In the genomic region with DNA sequence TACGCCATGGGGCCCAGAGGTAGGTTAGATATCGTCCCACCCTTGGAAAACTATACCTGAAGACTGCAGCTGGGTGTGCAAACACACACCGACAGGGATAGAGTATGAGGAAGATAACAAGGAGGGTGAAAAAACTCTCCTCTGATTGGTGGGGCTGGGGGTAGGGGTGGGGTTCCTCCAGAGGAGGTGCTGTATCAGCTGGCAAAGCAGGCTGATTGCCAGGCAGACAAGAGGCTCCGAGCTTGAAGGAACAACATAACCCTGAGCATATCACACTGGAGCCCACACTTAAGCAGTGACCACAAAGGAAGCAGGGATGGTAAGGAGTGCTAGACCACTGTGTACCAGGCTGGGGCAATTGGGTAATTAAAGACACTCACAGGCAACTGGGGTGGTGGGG, we compare ENCODE assay signal across 25 mouse cellular contexts. TPM values are rescaled to one million over a fixed set of nuclear protein-coding genes. Genes with fewer than 3 reads are reported as not detected.
DNase-seq lines count a peak whose midpoint lies in the region; ATAC-seq and TF ChIP-seq lines count a peak whose summit lies in the region.
"Had no signal": no experiment of that assay in that cellular context is flagged by ENCODE, and none has a peak within 500 bp of the region (broad histone marks: within the 10 kb centered on the region; RNA-seq: fewer than 3 reads in every experiment).

No protein-coding gene starts in this region.

- no peak overlapping the region for H3K4me3 ChIP-seq in intestine, postnatal 0 days (ENCODE audit: low read depth, low read length)
- no peak overlapping the region for H3K4me3 ChIP-seq in liver, embryonic 16.5 days (ENCODE audit: low read depth, low read length)
- H3K4me3 ChIP-seq in stomach, embryonic 15.5 days (replicated peaks): no peak overlapping the region
- H3K4me3 ChIP-seq in gastrocnemius, adult 2 months: no peak overlapping the region
- H3K4me3 ChIP-seq: embryonic facial prominence, embryonic 15.5 days; heart, adult 2 months; limb, embryonic 12.5 days; lung, embryonic 15.5 days had no signal

- 37% methylated on average over 4 of the region's 4 CpGs for WGBS in intestine, postnatal 0 days
- WGBS in liver, embryonic 16.5 days (ENCODE audit: insufficient replicate concordance): 29% methylated on average over 4 of the region's 4 CpGs
- WGBS in stomach, embryonic 15.5 days: 73% methylated on average over 4 of the region's 4 CpGs

- TF ChIP-seq CTCF in intestine, postnatal 0 days (IDR thresholded peaks at IDR 0.05; ENCODE audit: low read depth): no peak
- no peak for TF ChIP-seq CTCF in gastrocnemius, adult 2 months (IDR thresholded peaks at IDR 0.05)

- no peaks in the 10 kb centered on the region for H3K4me1 ChIP-seq in intestine, postnatal 0 days (replicated peaks; ENCODE audit: control insufficient read depth, insufficient read depth, low read length)
- H3K4me1 ChIP-seq in liver, embryonic 16.5 days (ENCODE audit: control insufficient read depth, low read depth, low read length): peaks cover 6% of the 10 kb centered on the region
- peaks cover 9% of the 10 kb centered on the region for H3K4me1 ChIP-seq in stomach, embryonic 15.5 days

- intact Hi-C loops in left cerebral cortex, postnatal 25 days (cut with DNase I): no loop called here
- intact Hi-C loops in gastrocnemius, adult 2 months (cut with DNase I): no loop called here

- peaks cover 19% of the 10 kb centered on the region for H3K36me3 ChIP-seq in intestine, postnatal 0 days (ENCODE audit: control insufficient read depth, insufficient read depth)
- no peaks in the 10 kb centered on the region for H3K36me3 ChIP-seq in liver, embryonic 16.5 days (ENCODE audit: control insufficient read depth, insufficient read depth)
- H3K36me3 ChIP-seq in stomach, embryonic 15.5 days: 0 out of 2 replicates have a peak, but pooled peaks cover 5% of the 10 kb centered on the region

- no peaks in the 10 kb centered on the region for H3K9me3 ChIP-seq in intestine, postnatal 0 days (ENCODE audit: control insufficient read depth)
- no peaks in the 10 kb centered on the region for H3K9me3 ChIP-seq in liver, embryonic 16.5 days (replicated peaks; ENCODE audit: control insufficient read depth, low read length)
- H3K9me3 ChIP-seq in stomach, embryonic 15.5 days: no peaks in the 10 kb centered on the region
- H3K9me3 ChIP-seq: embryonic facial prominence, embryonic 15.5 days; lung, embryonic 15.5 days had no signal

- no peak overlapping the region for H3K27ac ChIP-seq in intestine, postnatal 0 days (ENCODE audit: low read depth, low read length)
- no peak overlapping the region for H3K27ac ChIP-seq in liver, embryonic 16.5 days (ENCODE audit: low read length)
- peak overlapping the region; percentile 1; the same call in 1 of the 2 replicates for H3K27ac ChIP-seq in stomach, embryonic 15.5 days
- H3K27ac ChIP-seq in gastrocnemius, adult 2 months: no peak overlapping the region
- H3K27ac ChIP-seq: embryonic facial prominence, embryonic 15.5 days; heart, adult 2 months; limb, embryonic 12.5 days; lung, embryonic 15.5 days; macrophage had no signal

- no peaks in the 10 kb centered on the region for H3K27me3 ChIP-seq in intestine, postnatal 0 days (replicated peaks; ENCODE audit: control insufficient read depth, insufficient read depth, low read length)
- no peaks in the 10 kb centered on the region for H3K27me3 ChIP-seq in liver, embryonic 16.5 days (ENCODE audit: control insufficient read depth, insufficient read depth, low read depth, low read length)
- no peaks in the 10 kb centered on the region for H3K27me3 ChIP-seq in stomach, embryonic 15.5 days (replicated peaks)
- H3K27me3 ChIP-seq: embryonic facial prominence, embryonic 15.5 days; limb, embryonic 12.5 days; lung, embryonic 15.5 days had no signal

- H3K4me2 ChIP-seq in intestine, postnatal 0 days (replicated peaks; ENCODE audit: low read depth): no peak overlapping the region
- H3K4me2 ChIP-seq in liver, embryonic 16.5 days (ENCODE audit: low read depth, low read length): no peak overlapping the region
- H3K4me2 ChIP-seq in stomach, embryonic 15.5 days: no peak overlapping the region
- H3K4me2 ChIP-seq: embryonic facial prominence, embryonic 15.5 days; limb, embryonic 12.5 days; lung, embryonic 15.5 days had no signal

- H3K9ac ChIP-seq in intestine, postnatal 0 days (ENCODE audit: low read depth, low read length): no peak overlapping the region
- H3K9ac ChIP-seq in liver, embryonic 16.5 days (ENCODE audit: low read depth, low read length): no peak overlapping the region
- no peak overlapping the region for H3K9ac ChIP-seq in stomach, embryonic 15.5 days
- H3K9ac ChIP-seq: embryonic facial prominence, embryonic 15.5 days; limb, embryonic 12.5 days; lung, embryonic 15.5 days had no signal

- DNase-seq in thymus, postnatal 4 days: no peak
- no peak for DNase-seq in left cerebral cortex, postnatal 25 days (ENCODE audit: low spot score in 2 of 2)
- no peak for DNase-seq in right cerebral cortex, postnatal 14 days
- no peak for DNase-seq in gastrocnemius, adult 2 months
- DNase-seq: adrenal gland, postnatal 10 days; cerebellum, postnatal 10 days; embryo, embryonic 11 days; gastrocnemius, postnatal 10 days; heart, adult 2 months; heart, postnatal 36 days; kidney, adult 9 months; kidney, postnatal 4 days; layer of hippocampus, adult 9-11 months; right cerebral cortex, postnatal 4 days; thymus, adult 18-20 months had no signal

- peak; percentile 72 for ATAC-seq in granulocyte monocyte progenitor cell, adult 5-6 weeks (replicated peaks; ENCODE audit: poor library complexity, severe bottlenecking)
- ATAC-seq in intestine, postnatal 0 days: peak; percentile 58
- peak; percentile 46 for ATAC-seq in liver, embryonic 16.5 days (ENCODE audit: low read depth)
- ATAC-seq in stomach, embryonic 15.5 days (ENCODE audit: insufficient read depth, low FRiP score, low read depth): peak; percentile 80
- ATAC-seq: activated CD4-positive, CD25-positive, alpha-beta regulatory T cell, adult 4 months; midbrain, embryonic 16.5 days had no signal

RNA-seq across cellular contexts. Expression of gene Limk2, which starts 29.6 kb away (rescaled TPM):
- total RNA-seq in granulocyte monocyte progenitor cell, adult 5-6 weeks (2014; fragmentation: Nextera tagmentation): 15.2 and 29.8 TPM in 2 replicates
- total RNA-seq in granulocyte monocyte progenitor cell, adult 5-6 weeks (2017): 12.1 and 24.2 TPM in 2 replicates
- polyA plus RNA-seq in intestine, postnatal 0 days (2015; fragmentation: Nextera tagmentation; extraction: Ambion mirVana): 68.4 and 82.1 TPM in 2 replicates
- polyA plus RNA-seq in liver, embryonic 16.5 days (2015; fragmentation: Nextera tagmentation; extraction: Ambion mirVana): 6.7 and 7.3 TPM in 2 replicates
- polyA plus RNA-seq in stomach, embryonic 15.5 days (2015; fragmentation: Nextera tagmentation; extraction: Ambion mirVana): 70.5 and 75.9 TPM in 2 replicates
- 100 to 1,000 TPM in 1 of 2 experiments, 10 to 100 TPM in 1; 85.6 to 101 TPM for total RNA-seq in left cerebral cortex, postnatal 25 days (2021)
- total RNA-seq in gastrocnemius, adult 2 months (2021): 10 to 100 TPM; 10.0 to 11.5 TPM

RNA-seq across cellular contexts. Expression of gene Pik3ip1, which starts 49.2 kb away (rescaled TPM):
- 30.2 and 35.9 TPM in 2 replicates for total RNA-seq in granulocyte monocyte progenitor cell, adult 5-6 weeks (2014; fragmentation: Nextera tagmentation)
- 44.8 and 63.1 TPM in 2 replicates for total RNA-seq in granulocyte monocyte progenitor cell, adult 5-6 weeks (2017)
- polyA plus RNA-seq in intestine, postnatal 0 days (2015; fragmentation: Nextera tagmentation; extraction: Ambion mirVana): 6.5 and 6.8 TPM in 2 replicates
- 1.4 and 1.9 TPM in 2 replicates for polyA plus RNA-seq in liver, embryonic 16.5 days (2015; fragmentation: Nextera tagmentation; extraction: Ambion mirVana)
- 10.6 and 12.1 TPM in 2 replicates for polyA plus RNA-seq in stomach, embryonic 15.5 days (2015; fragmentation: Nextera tagmentation; extraction: Ambion mirVana)
- total RNA-seq in left cerebral cortex, postnatal 25 days (2021): 10 to 100 TPM; 26.3 to 29.1 TPM
- total RNA-seq in gastrocnemius, adult 2 months (2021): 10 to 100 TPM; 17.7 to 21.7 TPM
